Mouse (Mus musculus) heart, postnatal 0 days (tissue): ENCODE results near the gene Polr3c. TPM values are rescaled to one million over a fixed set of nuclear protein-coding genes. Genes with fewer than 3 reads are reported as not detected.

ENCODE experiments used
- ATAC-seq: fragments of 200-750 bp; cut with Nextera tagmentation; 2 replicates; pipeline ENCODE4 v1.8.0; 2017; ENCODE audit warnings: low read depth, moderate number of reproducible peaks, moderate library complexity; ENCODE audit not compliant: insufficient read depth
- DNase-seq: peaks from one replicate; pipeline ENCODE4 v3.0.0-alpha.2; 2016; ENCODE audit warnings: low spot score
- H3K27ac ChIP-seq: fragments of 300-500 bp; sonication (generic); 2 replicates; pipeline ENCODE4 v1.5.1; 2014; ENCODE audit warnings: low read depth, mild to moderate bottlenecking
- H3K27me3 ChIP-seq: fragments of 300-500 bp; sonication (generic); 2 replicates; pipeline ENCODE4 v1.6.1; 2014; ENCODE audit warnings: low read length, mixed read lengths; ENCODE audit not compliant: control insufficient read depth, insufficient read depth
- H3K36me3 ChIP-seq: fragments of 300-500 bp; sonication (generic); replicated peaks from 2 replicates; pipeline ENCODE4 v1.6.1; 2014; ENCODE audit warnings: low read length, mixed read lengths; ENCODE audit not compliant: control insufficient read depth, insufficient read depth
- H3K4me1 ChIP-seq: fragments of 300-500 bp; sonication (generic); 2 replicates; pipeline ENCODE4 v1.6.1; 2014; ENCODE audit warnings: antibody characterized with exemption; ENCODE audit not compliant: control insufficient read depth, insufficient read depth
- H3K4me2 ChIP-seq: fragments of 300-500 bp; sonication (generic); 2 replicates; pipeline ENCODE4 v1.6.1; 2014; ENCODE audit warnings: low read depth, mild to moderate bottlenecking, low read length, moderate library complexity
- H3K4me3 ChIP-seq: fragments of 300-500 bp; sonication (generic); 2 replicates; pipeline ENCODE4 v1.5.1; 2014; ENCODE audit warnings: low read depth, low read length
- H3K9ac ChIP-seq: fragments of 300-500 bp; sonication (generic); replicated peaks from 2 replicates; pipeline ENCODE4 v1.6.1; 2014; ENCODE audit warnings: low read depth, low read length, mixed read lengths
- H3K9me3 ChIP-seq: fragments of 300-500 bp; sonication (generic); replicated peaks from 2 replicates; pipeline ENCODE4 v1.6.1; 2016; ENCODE audit warnings: low read length; ENCODE audit not compliant: control insufficient read depth
- CTCF ChIP-seq: IDR thresholded peaks from 2 replicates; pipeline ENCODE4 v1.5.1; 2016; ENCODE audit warnings: antibody characterized with exemption, control low read depth, low read depth
- EP300 ChIP-seq: IDR thresholded peaks from 2 replicates; pipeline ENCODE4 v1.6.1; 2016; ENCODE audit warnings: antibody characterized with exemption, low read depth
- WGBS: fragments of 180-500 bp; shearing (Covaris S2); extraction: QIAGEN DNeasy Blood & Tissue Kit; methylation state at CpG from one replicate; pipeline ENCODE4 v1.1.7; 2014; 5-methylcytosine and 5-hydroxymethylcytosine counted together
- polyA plus RNA-seq: library from polyadenylated mRNA; unstranded; fragments of >200 nt; fragmentation: Nextera tagmentation; extraction: Ambion mirVana; gene quantifications from 2 replicates; pipeline ENCODE4 v1.2.1, GENCODE M21; 2015
- total RNA-seq: library from RNA; depleted of rRNA; stranded (reverse); fragments of >200 nt; gene quantifications from 2 replicates; pipeline ENCODE4 v1.2.3, GENCODE M21; 2014; ENCODE audit warnings: low replicate concordance

Gene Polr3c
- total and polyA plus RNA-seq, 2 experiments from 2014 or later: 23.0 to 25.4 TPM

GRCm38 (mm10) chr3:96701003-96701402, 26.4 kb downstream of the Polr3c start:
- H3K4me1 ChIP-seq: no peaks in the 10 kb centered on the region; the same call in 1 of the 2 replicates
- no peak overlapping the region for H3K27ac ChIP-seq
- H3K9me3 ChIP-seq: no peaks in the 10 kb centered on the region
- H3K9ac ChIP-seq: no peak overlapping the region
- H3K4me3 ChIP-seq: no peak overlapping the region
- no peak for DNase-seq
- ATAC-seq: no peak
- no peaks in the 10 kb centered on the region for H3K27me3 ChIP-seq
- TF ChIP-seq EP300 (no peak), CTCF (no peak)
- peaks cover 47% of the 10 kb centered on the region for H3K36me3 ChIP-seq
- H3K4me2 ChIP-seq: no peak overlapping the region
- 78% methylated on average over 4 of the region's 4 CpGs for WGBS

- H3K9ac ChIP-seq: no peak overlapping the region
- no peak overlapping the region for H3K4me2 ChIP-seq
- DNase-seq (no peak), ATAC-seq (no peak)
- peaks cover 42% of the 10 kb centered on the region for H3K36me3 ChIP-seq
- no peak overlapping the region for H3K4me3 ChIP-seq
- no peak overlapping the region for H3K27ac ChIP-seq
- TF ChIP-seq EP300 (no peak), CTCF (peak; percentile 48)
- WGBS: 60% methylated on average over 7 of the region's 7 CpGs
- H3K4me1 ChIP-seq: no peaks in the 10 kb centered on the region; the same call in 1 of the 2 replicates
- no peaks in the 10 kb centered on the region for H3K9me3 ChIP-seq
- no peaks in the 10 kb centered on the region for H3K27me3 ChIP-seq
Measured at GRCm38 (mm10) chr3:96700376-96700775, 27.1 kb downstream of the Polr3c start.

GRCm38 (mm10) chr3:96698993-96699690, 28.3 kb downstream of the Polr3c start:
- ATAC-seq (no peak), DNase-seq (no peak)
- Histone ChIP-seq H3K4me2 (no peak overlapping the region), H3K9ac (no peak overlapping the region), H3K4me1 (no peaks in the 10 kb centered on the region; the same call in 1 of the 2 replicates), H3K9me3 (no peaks in the 10 kb centered on the region), H3K36me3 (peaks cover 31% of the 10 kb centered on the region), H3K27me3 (no peaks in the 10 kb centered on the region), H3K27ac (no peak overlapping the region), H3K4me3 (no peak overlapping the region)
- TF ChIP-seq CTCF: no peak
- TF ChIP-seq EP300: no peak
- 59% methylated on average over 19 of the region's 19 CpGs for WGBS

GRCm38 (mm10) chr3:96696766-96697732, 30.4 kb downstream of the Polr3c start:
- H3K36me3 ChIP-seq: peaks cover 16% of the 10 kb centered on the region
- H3K9me3 ChIP-seq: no peaks in the 10 kb centered on the region
- H3K4me2 ChIP-seq: peak overlapping the region; percentile 79
- under 1% methylated on average over 73 of the region's 85 CpGs for WGBS
- peak; percentile 88 for DNase-seq
- TF ChIP-seq CTCF (no peak), EP300 (no peak; the same call in 1 of the 2 replicates)
- peak overlapping the region; percentile 72 for H3K9ac ChIP-seq
- H3K4me3 ChIP-seq: peak overlapping the region; percentile 84
- H3K27ac ChIP-seq: peak overlapping the region; percentile 91
- H3K27me3 ChIP-seq: no peaks in the 10 kb centered on the region
- no peaks in the 10 kb centered on the region; the same call in 1 of the 2 replicates for H3K4me1 ChIP-seq
- ATAC-seq: peak; percentile 96

- peak within 1 kb of the TSS; percentile 72 for H3K9ac ChIP-seq
- peaks cover 9% of the 10 kb centered on the region for H3K36me3 ChIP-seq
- under 1% methylated on average over 35 of the region's 35 CpGs for WGBS
- peak within 1 kb of the TSS; percentile 84 for H3K4me3 ChIP-seq
- DNase-seq (peak; percentile 88), ATAC-seq (peak; percentile 87)
- peak within 1 kb of the TSS; percentile 79 for H3K4me2 ChIP-seq
- H3K9me3 ChIP-seq: no peaks in the 10 kb centered on the region
- H3K27me3 ChIP-seq: no peaks in the 10 kb centered on the region
- H3K4me1 ChIP-seq: no peaks in the 10 kb centered on the region; the same call in 1 of the 2 replicates
- TF ChIP-seq CTCF: no peak
- no peak for TF ChIP-seq EP300
- H3K27ac ChIP-seq: peak within 1 kb of the TSS; percentile 91
Measured at GRCm38 (mm10) chr3:96696198-96696765, 31.1 kb downstream of the Polr3c start, which contains the start of gene Pias3. Gene Pias3 (plus strand): TSS chr3:96696384.
